Mouse (Mus musculus) erythroid progenitor cell, adult 5-6 weeks (primary cell): ENCODE measurements at regions not wholly inside any gene's neighbourhood (a gene's known extent, or its start where the extent isn't known, plus 50 kb on each side); places are given as distances from the start of the nearest gene placed in this dataset.
"Not testable (repeated sequence)": the region's sequence is repeated elsewhere in the genome, so short reads cannot be mapped to it uniquely, and the experiment has no call there.

ENCODE experiments used
- ATAC-seq: replicated peaks from 2 replicates; pipeline ENCODE4 v1.8.0; 2016; ENCODE audit warnings: moderate number of reproducible peaks, mild to moderate bottlenecking, moderate TSS enrichment, inconsistent platforms; ENCODE audit not compliant: poor library complexity, low FRiP score, severe bottlenecking

GRCm38 (mm10) chr12:113701841-113702240 lies 158.1 kb downstream of the Adam6a start:
- not testable (repeated sequence) for ATAC-seq

- 0 out of 2 replicates have a peak, but pooled peaks have one; percentile 52 for ATAC-seq
Measured at GRCm38 (mm10) chr12:113716406-113716805, 172.7 kb downstream of the Adam6a start.

GRCm38 (mm10) chr12:113735847-113736246 lies 192.1 kb downstream of the Adam6a start:
- no peak for ATAC-seq

- no peak for ATAC-seq
Measured at GRCm38 (mm10) chr12:113746277-113746676, 202.6 kb downstream of the Adam6a start.

- no peak for ATAC-seq
Measured at GRCm38 (mm10) chr12:113747987-113748386, 204.3 kb downstream of the Adam6a start.

- no peak for ATAC-seq
Measured at GRCm38 (mm10) chr12:113769587-113769986, 225.9 kb downstream of the Adam6a start.

- ATAC-seq, result not testable (repeated sequence)
Measured at GRCm38 (mm10) chr12:113795876-113796275, 252.2 kb downstream of the Adam6a start.

GRCm38 (mm10) chr12:113826377-113826776 lies 282.7 kb downstream of the Adam6a start:
- no peak for ATAC-seq

GRCm38 (mm10) chr12:113858893-113859292 lies 315.2 kb downstream of the Adam6a start:
- ATAC-seq, result no peak

- ATAC-seq, result no peak
Measured at GRCm38 (mm10) chr12:113878826-113879225, 335.1 kb downstream of the Adam6a start.

- ATAC-seq, result no peak
Measured at GRCm38 (mm10) chr12:113896152-113896551, 352.4 kb downstream of the Adam6a start.

GRCm38 (mm10) chr12:113906459-113906858 lies 362.8 kb downstream of the Adam6a start:
- ATAC-seq, result no peak

- no peak for ATAC-seq
Measured at GRCm38 (mm10) chr12:113907751-113908150, 364.0 kb downstream of the Adam6a start.

- ATAC-seq, result no peak
Measured at GRCm38 (mm10) chr12:113911770-113912169, 368.1 kb downstream of the Adam6a start.

GRCm38 (mm10) chr12:113940721-113941120 lies 397.0 kb downstream of the Adam6a start:
- ATAC-seq, result no peak

GRCm38 (mm10) chr12:113943661-113944327 lies 400.1 kb downstream of the Adam6a start:
- not testable (repeated sequence) for ATAC-seq

GRCm38 (mm10) chr12:113945786-113946185 lies 402.1 kb downstream of the Adam6a start:
- not testable (repeated sequence) for ATAC-seq

GRCm38 (mm10) chr12:113948017-113948416 lies 404.3 kb downstream of the Adam6a start:
- ATAC-seq, result peak; percentile 57; the same call in 1 of the 2 replicates

GRCm38 (mm10) chr12:113974271-113974670 lies 430.6 kb downstream of the Adam6a start:
- no peak for ATAC-seq

- ATAC-seq, result peak; percentile 59
Measured at GRCm38 (mm10) chr12:113981613-113982012, 437.9 kb downstream of the Adam6a start.

GRCm38 (mm10) chr12:113987233-113987990 lies 443.7 kb downstream of the Adam6a start:
- ATAC-seq, result no peak
